Mouse (Mus musculus) liver, embryonic 11.5 days (tissue): ENCODE measurements at regions not wholly inside any gene's neighbourhood (a gene's known extent, or its start where the extent isn't known, plus 50 kb on each side); places are given as distances from the start of the nearest gene placed in this dataset.

Experiments used
- ATAC-seq: fragments of 200-750 bp; cut with Nextera tagmentation; replicated peaks from 2 replicates; pipeline ENCODE4 v1.8.0; 2017; ENCODE audit warnings: moderate number of reproducible peaks, mild to moderate bottlenecking, moderate TSS enrichment, moderate library complexity; ENCODE audit not compliant: low FRiP score
- DNase-seq: peaks from one replicate; pipeline ENCODE4 v3.0.0-alpha.2; 2017; ENCODE audit warnings: low spot score
- H3K27ac ChIP-seq: fragments of 300-500 bp; sonication (generic); 2 replicates; pipeline ENCODE4 v1.5.1; 2014; ENCODE audit warnings: mild to moderate bottlenecking, low read depth, low read length, control low read depth
- H3K27me3 ChIP-seq: fragments of 300-500 bp; sonication (generic); replicated peaks from 2 replicates; pipeline ENCODE4 v1.6.1; 2014; ENCODE audit warnings: low read length, mixed read lengths; ENCODE audit not compliant: control insufficient read depth, insufficient read depth
- H3K36me3 ChIP-seq: fragments of 300-500 bp; sonication (generic); 2 replicates; pipeline ENCODE4 v1.6.1; 2014; ENCODE audit warnings: mild to moderate bottlenecking, low read length, moderate library complexity, mixed read lengths; ENCODE audit not compliant: control insufficient read depth, insufficient read depth
- H3K4me1 ChIP-seq: fragments of 300-500 bp; sonication (generic); replicated peaks from 2 replicates; pipeline ENCODE4 v1.6.1; 2014; ENCODE audit warnings: low read length, mixed read lengths; ENCODE audit not compliant: control insufficient read depth, insufficient read depth
- H3K4me2 ChIP-seq: fragments of 300-500 bp; sonication (generic); 2 replicates; pipeline ENCODE4 v1.6.1; 2014; ENCODE audit warnings: mild to moderate bottlenecking, control low read depth, moderate library complexity
- H3K4me3 ChIP-seq: fragments of 300-500 bp; sonication (generic); 2 replicates; pipeline ENCODE4 v1.5.1; 2014; ENCODE audit warnings: low read depth, low read length, control low read depth
- H3K9ac ChIP-seq: fragments of 300-500 bp; sonication (generic); 2 replicates; pipeline ENCODE4 v1.6.1; 2014; ENCODE audit warnings: low read depth, low read length, control low read depth
- H3K9me3 ChIP-seq: fragments of 300-500 bp; sonication (generic); 2 replicates; pipeline ENCODE4 v1.6.1; 2016; ENCODE audit warnings: low read length, inconsistent platforms, mixed read lengths; ENCODE audit not compliant: control insufficient read depth
- WGBS: fragments of 180-500 bp; shearing (Covaris S2); extraction: QIAGEN DNeasy Blood & Tissue Kit; methylation state at CpG from one replicate; pipeline ENCODE4 v1.1.7; 2014; 5-methylcytosine and 5-hydroxymethylcytosine counted together

DNA sequence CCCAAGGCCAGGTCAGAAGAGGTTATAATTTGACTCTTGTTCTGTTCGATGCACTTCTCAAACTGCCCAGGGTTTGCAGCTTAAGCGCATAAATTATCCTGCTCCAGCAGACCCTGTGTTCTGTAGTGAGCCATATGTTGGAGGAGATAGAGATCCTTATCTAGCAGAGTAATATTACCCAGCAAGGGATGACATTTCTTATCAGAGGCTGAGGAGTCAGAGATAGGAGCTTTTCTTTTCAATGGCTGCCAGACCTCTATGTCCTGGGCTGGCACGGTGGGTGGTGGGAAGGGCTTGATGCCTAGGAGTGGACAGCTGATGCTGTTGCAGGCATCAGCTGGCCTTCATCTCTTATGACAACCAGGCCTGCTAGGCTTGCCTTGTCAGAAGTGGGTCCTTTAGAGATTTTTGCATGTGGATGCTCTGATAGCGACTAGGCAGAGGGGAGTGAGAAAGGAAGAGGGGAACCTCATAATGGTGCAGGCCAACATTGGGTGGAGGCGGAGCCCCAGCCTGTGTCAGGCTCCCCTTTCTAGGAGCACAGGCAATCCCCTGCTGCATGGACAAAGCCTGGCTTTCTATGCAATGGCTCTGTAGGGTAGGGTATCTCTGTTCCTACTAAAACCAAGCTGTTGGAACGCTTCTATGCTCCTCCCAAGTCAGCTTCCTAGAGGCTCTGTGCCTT, 1300.5 kb upstream of the A1bg start:
- DNase-seq, result no peak
- H3K36me3 ChIP-seq, result peaks cover 5% of the 10 kb centered on the region; the same call in 1 of the 2 replicates
- no peak overlapping the region for H3K4me3 ChIP-seq
- no peak overlapping the region for H3K9ac ChIP-seq
- no peaks in the 10 kb centered on the region for H3K27me3 ChIP-seq
- H3K27ac ChIP-seq, result peak overlapping the region; percentile 62
- 38% methylated on average over 6 of the region's 6 CpGs for WGBS
- peaks cover 42% of the 10 kb centered on the region for H3K4me1 ChIP-seq
- no peaks in the 10 kb centered on the region for H3K9me3 ChIP-seq
- H3K4me2 ChIP-seq, result peak overlapping the region; percentile 47
- peak; percentile 52 for ATAC-seq

DNA sequence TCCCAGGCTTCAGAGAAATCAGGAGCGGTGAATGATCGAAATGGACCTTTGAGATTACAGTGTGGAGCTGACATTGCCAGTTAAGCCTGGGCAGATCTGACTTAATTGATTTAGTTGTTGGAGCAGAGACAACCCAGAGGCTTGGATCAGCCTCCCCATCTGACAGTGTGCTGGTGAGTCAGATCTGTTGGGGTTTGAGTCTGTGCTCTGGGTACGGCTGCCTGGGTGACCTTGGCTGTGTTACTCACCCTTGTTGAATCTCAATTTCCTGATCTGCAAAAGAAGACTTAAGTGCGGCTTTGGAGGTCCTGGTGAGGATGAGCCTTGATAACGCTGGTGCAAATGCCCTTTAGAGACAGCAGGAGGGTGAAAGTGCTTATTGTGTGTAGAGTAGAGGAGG, 1299.9 kb upstream of the A1bg start:
- DNase-seq (no peak), ATAC-seq (no peak)
- Histone ChIP-seq H3K9me3 (no peaks in the 10 kb centered on the region), H3K9ac (no peak overlapping the region), H3K4me3 (no peak overlapping the region), H3K4me1 (peaks cover 42% of the 10 kb centered on the region), H3K27ac (peak overlapping the region; percentile 62), H3K27me3 (no peaks in the 10 kb centered on the region), H3K4me2 (peak overlapping the region; percentile 47), H3K36me3 (peaks cover 6% of the 10 kb centered on the region; the same call in 1 of the 2 replicates)
- 42% methylated on average over 5 of the region's 5 CpGs for WGBS

DNA sequence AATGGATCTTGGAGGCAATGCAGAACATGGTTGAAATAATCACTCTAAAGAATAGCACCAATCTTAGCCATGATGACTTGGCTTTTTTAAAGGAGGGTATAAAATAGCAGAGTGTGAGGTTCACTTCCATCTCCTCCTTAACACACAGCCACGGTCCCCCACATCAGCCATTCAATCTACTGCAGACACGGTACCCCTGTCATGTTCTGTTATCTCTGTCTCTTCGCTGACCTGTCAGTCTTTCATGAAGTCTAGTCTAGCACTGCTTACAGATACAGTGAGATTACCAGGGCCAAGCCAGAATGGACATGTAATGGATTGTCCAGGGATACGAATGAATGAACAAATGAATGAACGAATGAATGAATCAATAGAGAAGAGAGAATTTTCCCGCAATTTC, 1299.4 kb upstream of the A1bg start:
- no peak for ATAC-seq

DNA sequence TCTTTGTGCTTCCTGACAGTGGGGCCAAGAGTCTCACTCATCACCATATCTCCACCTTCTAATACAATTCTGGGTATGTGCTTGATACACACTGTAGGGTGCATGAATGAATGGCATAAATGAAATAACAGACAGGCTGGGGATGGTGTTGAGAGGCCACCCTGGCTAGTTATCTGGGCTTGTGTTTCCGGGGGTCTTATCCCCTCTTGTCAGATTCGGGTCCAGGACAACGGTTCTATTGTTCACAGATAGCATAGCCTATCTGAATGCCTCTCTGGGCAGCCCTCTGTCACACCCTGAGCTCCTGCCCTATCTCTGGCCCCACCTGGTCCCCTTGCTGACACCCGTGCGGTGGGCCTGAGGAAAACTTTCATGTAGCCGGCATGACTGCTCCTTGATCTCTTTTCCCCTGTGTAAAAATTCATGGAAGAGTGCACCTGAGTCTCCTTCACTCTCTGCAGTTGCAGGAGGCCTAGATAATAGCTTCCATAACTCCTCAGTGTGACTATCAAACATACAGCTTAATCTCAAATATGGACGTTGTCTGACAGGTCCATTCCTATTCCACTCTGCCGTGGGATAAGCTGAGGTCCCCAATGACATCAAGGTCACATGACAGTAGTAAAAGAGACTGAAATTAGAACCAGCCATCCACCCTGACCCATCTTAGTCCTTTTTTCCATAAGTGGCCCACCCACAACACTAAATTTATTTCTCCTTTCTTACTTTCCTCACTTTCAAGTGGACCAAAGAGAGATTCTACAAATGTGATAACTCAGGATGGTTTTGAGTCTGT, 1298.4 kb upstream of the A1bg start:
- no peak overlapping the region; the same call in 1 of the 2 replicates for H3K4me3 ChIP-seq

More for the DNA sequence above, 1299.4 kb upstream of the A1bg start:
- WGBS, result 49% methylated on average over 6 of the region's 6 CpGs
- Histone ChIP-seq H3K27ac (peak overlapping the region; percentile 62), H3K4me3 (no peak overlapping the region), H3K4me1 (peaks cover 42% of the 10 kb centered on the region), H3K36me3 (peaks cover 6% of the 10 kb centered on the region; the same call in 1 of the 2 replicates), H3K4me2 (peak overlapping the region; percentile 47), H3K27me3 (no peaks in the 10 kb centered on the region), H3K9me3 (no peaks in the 10 kb centered on the region), H3K9ac (no peak overlapping the region)
- DNase-seq, result no peak

DNA sequence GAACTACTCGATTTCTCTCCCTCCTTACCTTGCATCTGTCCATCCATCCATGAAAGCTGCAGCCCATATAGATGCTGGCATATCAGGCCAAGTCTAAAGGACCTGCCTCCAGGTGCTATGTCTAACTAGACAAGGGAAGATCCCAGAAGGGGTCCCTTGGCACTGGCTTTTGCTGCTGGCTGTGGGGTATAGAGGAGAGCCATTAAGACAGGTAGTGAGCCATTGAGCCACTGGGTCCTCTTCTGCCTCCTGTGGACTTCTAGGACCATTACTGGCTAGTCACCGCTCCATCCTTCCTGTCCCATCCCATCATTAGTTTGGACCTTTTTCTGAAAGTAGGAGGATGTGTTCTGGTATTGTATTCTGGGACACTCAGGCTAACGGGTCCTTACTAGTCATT, 1297.8 kb upstream of the A1bg start:
- Histone ChIP-seq H3K4me1 (peaks cover 54% of the 10 kb centered on the region), H3K27ac (peak overlapping the region; percentile 93), H3K9me3 (no peaks in the 10 kb centered on the region), H3K4me3 (no peak overlapping the region), H3K4me2 (peak overlapping the region; percentile 55), H3K36me3 (peaks cover 6% of the 10 kb centered on the region; the same call in 1 of the 2 replicates), H3K27me3 (no peaks in the 10 kb centered on the region), H3K9ac (peak overlapping the region; percentile 10)
- ATAC-seq (no peak), DNase-seq (no peak)
- WGBS, result 47% methylated on average over 3 of the region's 3 CpGs

More for the DNA sequence above, 1298.4 kb upstream of the A1bg start:
- Histone ChIP-seq H3K4me2 (peak overlapping the region; percentile 55), H3K27ac (peak overlapping the region; percentile 93), H3K9ac (peak overlapping the region; percentile 51), H3K9me3 (no peaks in the 10 kb centered on the region), H3K36me3 (peaks cover 6% of the 10 kb centered on the region; the same call in 1 of the 2 replicates), H3K4me1 (peaks cover 48% of the 10 kb centered on the region), H3K27me3 (no peaks in the 10 kb centered on the region)
- DNase-seq (peak; percentile 66), ATAC-seq (peak; percentile 95)
- 34% methylated on average over 8 of the region's 8 CpGs for WGBS

- Histone ChIP-seq H3K4me2 (peak overlapping the region; percentile 55), H3K9me3 (no peaks in the 10 kb centered on the region), H3K9ac (peak overlapping the region; percentile 10), H3K27me3 (no peaks in the 10 kb centered on the region), H3K27ac (peak overlapping the region; percentile 93), H3K36me3 (peaks cover 6% of the 10 kb centered on the region; the same call in 1 of the 2 replicates), H3K4me1 (peaks cover 60% of the 10 kb centered on the region), H3K4me3 (no peak overlapping the region)
- ATAC-seq, result no peak
- 81% methylated on average over 9 of the region's 9 CpGs for WGBS
- DNase-seq, result no peak
Observed at GRCm38 (mm10) chr15:62219934-62220540, 1297.2 kb upstream of the A1bg start.

DNA sequence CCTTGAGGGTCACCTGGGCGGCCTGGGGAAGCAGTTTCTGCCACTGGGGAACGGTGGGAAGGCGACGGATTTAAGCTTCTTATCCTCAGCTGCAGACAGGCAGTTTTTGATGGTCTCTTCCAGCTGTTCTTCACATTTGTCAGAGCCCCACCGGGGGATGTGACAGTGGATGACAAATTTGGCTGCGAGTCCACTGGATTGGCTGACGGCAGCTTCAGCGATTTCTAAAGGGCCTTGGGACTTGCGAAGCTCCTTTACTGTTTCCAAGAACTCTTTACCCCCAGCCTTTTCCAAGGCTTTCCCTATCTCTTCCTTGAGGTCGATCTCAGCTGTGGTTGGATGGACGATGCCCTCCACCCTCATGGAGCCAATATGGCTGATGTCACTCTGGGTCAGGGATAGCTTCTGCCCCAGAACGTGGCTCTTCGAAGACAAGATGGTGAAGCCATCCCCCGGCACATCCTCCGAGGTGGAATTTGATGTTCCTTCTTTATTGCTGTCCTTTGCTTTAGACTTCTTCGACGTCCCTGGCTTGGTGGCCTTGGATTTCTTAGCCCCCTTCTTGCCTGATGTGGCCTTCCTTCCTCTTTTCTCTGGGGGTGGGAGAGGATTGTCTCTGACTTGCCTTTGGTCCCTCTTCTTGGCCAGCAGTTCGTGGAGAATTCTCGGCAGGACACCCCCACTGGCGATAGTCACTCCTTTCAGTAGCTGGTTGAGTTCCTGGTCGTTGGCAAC, 1295.7 kb upstream of the A1bg start:
- WGBS, result 89% methylated on average over 21 of the region's 21 CpGs
- Histone ChIP-seq H3K9me3 (no peaks in the 10 kb centered on the region), H3K4me2 (no peak overlapping the region), H3K9ac (no peak overlapping the region), H3K27ac (peak overlapping the region; percentile 29; the same call in 1 of the 2 replicates), H3K4me1 (peaks cover 57% of the 10 kb centered on the region), H3K27me3 (no peaks in the 10 kb centered on the region), H3K4me3 (no peak overlapping the region), H3K36me3 (peaks cover 6% of the 10 kb centered on the region; the same call in 1 of the 2 replicates)
- no peak for DNase-seq
- ATAC-seq, result no peak
